Mouse (Mus musculus): ENCODE results near the gene Cyp4f18. TPM values are rescaled to one million over a fixed set of nuclear protein-coding genes. Genes with fewer than 3 reads are reported as not detected.
A peak's percentile ranks its signal among the peaks of the same experiment; 100 is the strongest.
"Not testable (repeated sequence)": the region's sequence is repeated elsewhere in the genome, so short reads cannot be mapped to it uniquely, and the experiment has no call there.

Gene Cyp4f18
- total RNA-seq, 2 experiments from 2014 or later = not detected

GRCm38 (mm10) chr8:71981456-71981855 is 28.0 kb downstream of the Cyp4f18 start:
- no peak for DNase-seq (ENCODE audit: low spot score in 2 of 2)

DNA sequence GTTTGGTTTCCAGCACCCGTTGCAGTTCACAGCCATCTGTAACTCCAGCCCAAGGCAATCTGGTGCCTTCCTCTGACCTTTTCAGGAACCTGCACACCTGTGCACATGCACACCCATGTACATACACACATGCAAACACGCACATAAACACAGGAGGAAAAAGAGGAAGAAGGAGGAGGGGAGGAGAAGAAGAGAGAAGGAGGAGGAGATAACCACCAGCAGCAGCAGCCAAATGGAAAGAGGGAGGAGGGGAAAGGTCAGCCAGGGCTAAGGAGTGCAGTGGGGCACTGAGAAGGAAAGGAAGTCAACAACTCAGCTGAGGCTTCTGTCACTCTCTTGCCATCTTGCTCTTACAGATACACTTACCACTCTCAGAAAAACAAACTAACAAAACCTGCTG is 28.4 kb downstream of the Cyp4f18 start:
- DNase-seq (ENCODE audit: low spot score in 2 of 2) = no peak

- DNase-seq (ENCODE audit: low spot score in 2 of 2) = no peak
Measured at GRCm38 (mm10) chr8:71974211-71974610, 35.2 kb downstream of the Cyp4f18 start.

DNA sequence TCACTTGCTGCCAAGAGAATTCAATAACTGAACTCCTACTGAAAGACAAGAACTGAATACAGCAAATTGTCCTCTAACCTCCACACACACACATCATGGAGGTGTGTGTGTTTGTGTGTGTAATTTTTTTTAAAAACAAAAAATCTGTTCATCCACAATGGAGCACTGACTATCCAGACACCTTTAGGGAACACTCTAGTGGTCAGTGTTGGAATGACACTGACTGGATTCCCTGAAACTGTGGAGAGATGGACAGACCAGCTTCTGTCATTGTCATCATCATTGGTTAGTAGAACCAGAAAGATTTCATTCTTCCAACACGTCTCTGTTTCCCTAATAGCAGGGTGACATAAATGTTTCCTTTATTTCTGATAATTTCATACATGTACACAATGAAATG is 37.5 kb downstream of the Cyp4f18 start:
- DNase-seq (ENCODE audit: low spot score in 2 of 2) = peak in 1 of 2 experiments; percentile 25

DNA sequence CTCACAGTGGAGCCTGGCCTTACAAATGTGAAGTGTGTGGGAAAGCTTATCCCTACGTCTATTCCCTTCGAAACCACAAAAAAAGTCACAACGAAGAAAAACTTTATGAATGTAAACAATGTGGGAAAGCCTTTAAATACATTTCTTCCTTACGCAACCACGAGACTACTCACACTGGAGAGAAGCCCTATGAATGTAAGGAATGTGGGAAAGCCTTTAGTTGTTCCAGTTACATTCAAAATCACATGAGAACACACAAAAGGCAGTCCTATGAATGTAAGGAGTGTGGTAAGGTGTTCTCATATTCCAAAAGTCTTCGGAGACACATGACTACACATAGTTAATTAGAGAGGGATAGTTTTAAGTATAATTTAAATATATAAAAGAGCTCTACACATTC is 40.8 kb downstream of the Cyp4f18 start:
- no peak for DNase-seq (ENCODE audit: low spot score in 2 of 2)

DNA sequence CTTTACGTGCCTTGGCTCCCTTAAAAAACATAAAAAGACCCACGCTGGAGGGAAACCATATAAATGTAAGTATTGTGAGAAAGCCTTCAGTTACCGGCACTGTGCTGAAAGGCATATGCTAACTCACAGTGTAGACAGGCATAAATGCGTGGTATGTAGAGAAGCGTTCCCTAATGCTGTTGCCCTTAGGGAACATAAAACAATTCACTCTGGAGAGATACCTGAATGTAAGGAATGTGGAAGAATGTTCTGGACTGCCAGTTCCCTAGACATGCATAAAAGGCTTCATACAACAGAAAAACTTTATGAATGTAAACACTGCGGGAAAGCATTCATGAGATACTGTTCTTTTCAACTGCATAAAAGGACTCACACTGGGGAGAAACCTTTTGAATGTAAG is 41.3 kb downstream of the Cyp4f18 start:
- no peak for DNase-seq (ENCODE audit: low spot score in 2 of 2)

DNA sequence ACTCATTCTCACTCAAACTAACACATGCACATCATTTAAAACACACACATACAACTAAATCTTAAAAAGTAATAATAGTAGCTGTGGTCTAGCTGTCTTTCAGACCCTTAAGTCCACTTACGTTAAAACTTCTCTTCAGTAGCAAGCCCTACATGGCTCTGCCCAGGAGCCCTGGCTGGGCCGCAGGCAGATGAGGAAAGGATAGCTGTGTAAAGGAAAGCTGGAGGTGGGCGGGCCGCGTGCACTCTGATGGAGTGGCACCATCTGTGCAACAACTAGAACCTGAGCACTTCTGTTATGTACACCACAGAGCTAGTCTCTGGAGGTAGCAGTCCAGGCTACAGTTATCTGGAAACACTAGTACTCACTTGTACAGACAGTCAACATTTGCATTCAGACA is 42.2 kb downstream of the Cyp4f18 start:
- no peak for DNase-seq (ENCODE audit: low spot score in 2 of 2)

GRCm38 (mm10) chr8:71966411-71966810 is 43.0 kb downstream of the Cyp4f18 start:
- no peak for DNase-seq (ENCODE audit: low spot score in 2 of 2)

DNA sequence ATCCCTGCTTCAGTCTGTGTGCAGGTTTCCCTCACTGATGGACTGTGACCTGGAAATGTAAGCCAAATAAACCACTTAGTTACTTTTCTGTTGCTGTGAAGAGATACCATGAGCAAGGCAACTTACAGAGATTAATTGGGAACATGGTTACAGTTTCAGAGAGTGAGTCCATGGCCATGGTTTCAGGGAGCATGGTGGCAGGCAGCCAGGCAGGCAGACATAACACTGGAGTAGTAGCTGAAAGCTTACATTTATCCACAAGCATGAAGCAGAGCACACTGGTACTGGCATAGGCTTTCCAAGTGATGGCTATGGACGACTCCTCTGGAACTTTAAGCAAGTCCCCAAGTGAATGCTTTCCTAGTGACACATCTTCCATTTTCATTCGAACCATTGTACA is 44.3 kb downstream of the Cyp4f18 start:
- DNase-seq (ENCODE audit: low spot score in 2 of 2) = no peak

- no peak for DNase-seq (ENCODE audit: low spot score in 2 of 2)
Measured at GRCm38 (mm10) chr8:71964051-71964450, 45.4 kb downstream of the Cyp4f18 start.

DNA sequence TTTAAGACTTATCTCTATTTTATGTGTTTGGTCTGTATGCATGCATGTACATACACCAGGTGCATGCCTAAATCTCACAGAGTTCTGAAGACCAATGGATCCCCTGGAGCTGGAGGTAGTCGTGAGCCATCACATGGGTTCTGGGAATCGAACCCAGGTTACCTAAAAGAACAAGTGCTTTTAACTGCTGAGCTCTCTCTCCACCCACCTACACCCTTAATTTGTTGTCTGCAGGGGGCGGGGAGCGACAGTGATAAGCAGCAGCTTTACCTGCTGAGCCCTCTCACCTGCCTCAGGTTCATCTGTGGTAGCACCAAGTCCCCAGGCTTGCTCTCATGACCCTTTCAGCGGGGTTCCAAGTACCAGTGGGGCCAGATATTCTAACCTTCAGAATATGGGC is 47.6 kb downstream of the Cyp4f18 start:
- no peak for DNase-seq (ENCODE audit: low spot score in 2 of 2)

DNA sequence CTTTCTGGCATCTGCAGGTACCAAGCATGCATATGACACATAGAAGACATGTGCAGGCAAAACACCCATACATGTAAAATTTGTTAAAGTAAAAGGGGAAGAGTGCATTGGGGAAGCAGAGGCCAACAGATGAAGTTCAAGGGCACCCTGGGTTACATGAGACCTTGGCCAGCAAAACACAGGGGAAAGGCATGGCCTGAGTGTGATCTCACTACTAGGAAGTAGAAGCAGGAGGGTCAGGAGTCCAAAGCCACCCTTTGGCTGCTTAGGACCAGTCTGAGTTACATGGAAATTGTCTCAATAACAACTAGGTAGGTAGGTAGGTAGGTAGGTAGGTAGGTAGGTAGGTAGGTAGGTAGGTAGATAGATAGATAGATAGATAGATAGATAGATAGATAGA is 48.9 kb downstream of the Cyp4f18 start:
- DNase-seq (ENCODE audit: low spot score in 2 of 2) = no peak

DNA sequence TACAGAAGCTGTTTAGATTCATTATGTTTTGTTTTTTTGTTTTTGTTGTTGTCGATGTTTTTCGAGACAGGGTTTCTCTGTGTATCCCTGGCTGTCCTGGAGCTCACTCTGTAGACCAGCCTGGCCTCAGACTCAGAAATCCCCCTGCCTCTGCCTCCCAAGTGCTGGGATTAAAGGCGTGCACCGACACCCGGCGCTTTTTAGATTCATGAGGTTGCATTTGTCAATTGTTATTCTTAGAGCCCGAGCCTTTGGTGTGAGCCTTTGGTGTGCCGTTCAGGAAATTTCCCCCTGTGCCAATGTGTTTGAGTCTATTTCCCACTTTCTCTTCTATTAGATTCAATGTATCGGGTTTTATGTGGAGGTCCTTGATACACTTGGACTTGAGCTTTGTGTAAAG is 54.8 kb downstream of the Cyp4f18 start:
- no peak for DNase-seq (ENCODE audit: low spot score in 2 of 2)

- not testable (repeated sequence) for DNase-seq (ENCODE audit: low spot score in 2 of 2)
Measured at GRCm38 (mm10) chr8:71952961-71953700, 56.3 kb downstream of the Cyp4f18 start.

DNA sequence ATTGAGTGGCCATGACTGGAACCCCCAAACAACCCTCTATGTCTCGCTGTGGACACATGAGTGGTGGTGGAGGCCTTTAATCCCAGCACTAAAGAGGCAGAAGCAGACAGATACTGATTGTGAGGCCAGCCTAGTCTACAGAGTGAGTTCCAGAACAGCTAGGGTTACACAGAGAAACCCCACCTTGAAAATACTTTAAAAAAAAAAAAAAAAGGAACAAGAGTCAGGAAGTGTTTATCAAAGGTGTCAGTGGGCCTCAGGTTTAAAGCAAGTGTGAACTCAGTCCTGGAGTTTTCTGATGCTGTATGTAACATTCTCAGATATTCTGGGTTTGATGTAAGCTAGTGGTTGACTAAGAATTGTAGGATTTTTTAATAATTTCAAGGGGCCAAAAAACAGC is 56.9 kb downstream of the Cyp4f18 start:
- no peak for DNase-seq (ENCODE audit: low spot score in 2 of 2)

- DNase-seq (ENCODE audit: low spot score in 2 of 2) = no peak
Measured at GRCm38 (mm10) chr8:71951436-71952161, 57.8 kb downstream of the Cyp4f18 start.

DNA sequence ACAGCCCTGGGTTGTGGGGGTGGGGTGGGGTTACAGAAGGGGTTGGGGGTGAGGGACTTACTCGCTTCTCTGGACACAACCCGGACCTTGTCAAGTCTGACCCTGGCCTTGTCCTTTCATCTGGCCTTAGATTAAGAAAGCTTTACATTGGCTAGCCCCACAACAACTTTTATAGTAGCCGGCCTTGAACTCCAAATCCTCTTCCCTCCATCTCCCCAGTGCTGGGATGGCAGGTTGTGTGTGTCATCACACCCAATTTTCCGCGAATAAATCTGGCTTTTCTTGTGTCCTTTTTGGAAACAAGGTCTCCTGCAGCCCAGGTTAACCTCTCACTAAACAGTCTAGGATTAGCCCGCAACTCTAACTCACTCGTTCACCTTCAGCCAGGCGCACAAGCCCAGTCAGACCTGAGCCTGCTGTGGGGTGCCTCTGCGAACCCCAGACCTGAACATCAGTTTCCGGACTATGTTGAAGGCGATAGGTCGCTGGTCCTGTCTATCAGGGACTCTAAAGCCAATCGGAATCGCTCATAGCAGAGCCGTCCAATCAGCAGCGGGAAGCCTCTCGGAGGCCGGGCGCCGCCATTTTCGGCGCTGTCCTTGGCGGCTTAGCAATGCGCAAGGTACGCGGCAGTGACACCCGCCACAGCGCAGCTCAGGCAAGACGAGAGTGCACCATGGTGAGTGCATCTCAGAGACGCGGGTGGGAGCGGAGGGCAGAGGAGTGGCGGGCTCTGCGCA is 58.8 kb downstream of the Cyp4f18 start, which contains the start of gene Zfp961:
TSS of gene Zfp961 (plus strand) at position 557 of the 740 bp plus-strand sequence.
- peak; percentile 99 to 100 for DNase-seq (ENCODE audit: low spot score in 2 of 2)

DNA sequence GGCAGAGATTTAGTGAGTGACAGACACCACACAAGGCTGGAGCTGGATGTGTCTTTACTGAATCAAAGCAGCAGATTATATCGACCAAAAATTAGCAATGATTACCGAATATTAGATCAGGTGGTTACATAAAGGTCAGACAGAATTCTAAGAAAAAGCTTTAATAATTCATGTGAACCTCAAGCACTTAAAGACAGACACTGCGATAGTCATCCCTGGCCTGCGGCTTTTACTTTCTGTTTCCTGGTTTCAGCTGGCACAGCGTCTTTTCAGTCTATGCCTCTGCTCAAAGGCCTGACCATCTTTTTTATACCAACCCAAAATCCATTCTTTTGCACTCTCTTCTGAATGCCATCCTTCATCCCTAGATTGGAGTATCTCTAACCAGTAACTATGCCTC is 60.8 kb downstream of the Cyp4f18 start:
- no peak for DNase-seq (ENCODE audit: low spot score in 2 of 2)

GRCm38 (mm10) chr8:71941776-71942175 is 67.7 kb downstream of the Cyp4f18 start:
- no peak for DNase-seq (ENCODE audit: low spot score in 2 of 2)

GRCm38 (mm10) chr8:71940293-71941208 is 68.9 kb downstream of the Cyp4f18 start:
- no peak for DNase-seq (ENCODE audit: low spot score in 2 of 2)

Measured in left cerebral cortex, adult 18-20 months (tissue).